Mouse (Mus musculus) c-Kit-negative CD71-positive TER-119-positive erythroid progenitor cells, embryonic 14.5 days (primary cell): ENCODE data around the gene Arhgef17.

Source experiments
- DNase-seq: peaks from one replicate; pipeline ENCODE4 v3.0.0-alpha.2; 2013; ENCODE audit warnings: low read depth, low spot score

Arhgef17 gene

GRCm38 (mm10) chr7:100942789-100943615, 11.1 kb upstream of the Arhgef17 start:
- no peak for DNase-seq

DNA sequence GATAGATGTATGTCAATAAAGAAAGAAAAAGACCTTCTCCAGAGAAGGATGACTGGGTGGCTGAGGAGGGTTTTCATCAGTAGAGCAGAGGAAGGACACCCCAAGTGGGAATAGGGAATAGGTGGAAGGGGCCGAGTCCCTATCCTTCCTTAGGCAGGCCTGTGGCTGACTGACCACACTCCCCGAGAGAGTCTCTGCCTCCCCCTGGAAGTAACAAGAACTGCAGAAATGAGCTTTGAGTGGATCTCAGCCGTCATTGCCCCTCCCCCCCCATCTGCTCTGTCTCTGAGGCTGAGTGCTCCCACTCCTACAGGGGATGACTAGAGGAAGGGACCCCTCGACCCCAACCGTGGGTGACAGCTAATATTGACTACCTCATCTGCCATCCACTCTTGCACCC, 9.3 kb upstream of the Arhgef17 start:
- DNase-seq = no peak

DNA sequence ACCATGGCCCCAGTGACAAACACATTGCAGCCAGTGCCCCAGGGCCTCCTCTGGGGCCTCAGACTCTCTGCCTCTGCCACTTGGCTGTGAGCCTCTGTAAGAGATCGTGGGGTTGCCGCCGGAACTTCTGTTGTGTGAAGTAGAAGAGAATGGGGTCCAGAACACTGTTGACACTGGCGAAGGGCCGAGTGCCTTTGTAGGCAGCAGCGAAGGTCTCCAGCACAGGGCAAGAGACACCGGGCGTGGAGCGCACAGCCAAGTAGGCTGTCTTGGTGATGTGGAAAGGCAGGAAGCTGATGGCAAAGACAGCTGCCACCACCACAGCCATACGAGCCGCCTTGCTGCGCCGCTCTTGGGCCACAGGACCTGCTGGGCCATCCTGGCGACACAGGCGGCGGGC, 6.2 kb upstream of the Arhgef17 start:
- no peak for DNase-seq

DNA sequence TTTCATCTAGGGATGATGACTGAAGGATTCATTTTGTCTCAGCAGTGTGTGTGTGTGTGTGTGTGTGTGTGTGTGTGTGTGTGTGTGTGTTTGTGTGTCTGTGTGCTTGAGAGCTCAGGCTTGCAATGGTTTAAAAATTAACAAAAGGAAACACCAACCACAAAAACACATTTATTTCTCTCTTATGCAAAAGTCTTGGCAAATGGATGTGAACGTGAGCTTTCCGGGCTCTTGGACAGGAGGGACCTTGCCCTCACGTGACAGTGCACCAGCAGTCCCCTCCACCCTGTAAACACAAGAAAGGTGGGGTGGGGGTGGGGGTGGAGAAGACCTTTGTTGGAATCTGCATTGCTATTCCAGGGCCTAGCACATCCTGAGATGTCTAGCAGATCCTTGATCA, 5.6 kb upstream of the Arhgef17 start:
- DNase-seq = no peak

- DNase-seq = no peak
Measured at GRCm38 (mm10) chr7:100933520-100933919, 1.6 kb upstream of the Arhgef17 start.

GRCm38 (mm10) chr7:100932481-100933007, 637 bp upstream of the Arhgef17 start:
- DNase-seq = no peak

- DNase-seq = no peak
Measured at GRCm38 (mm10) chr7:100931316-100931925, 486 bp downstream of the Arhgef17 start.

GRCm38 (mm10) chr7:100930619-100931315, 1.1 kb downstream of the Arhgef17 start:
- DNase-seq = no peak

- DNase-seq = no peak
Measured at GRCm38 (mm10) chr7:100929639-100930303, 2.1 kb downstream of the Arhgef17 start.

DNA sequence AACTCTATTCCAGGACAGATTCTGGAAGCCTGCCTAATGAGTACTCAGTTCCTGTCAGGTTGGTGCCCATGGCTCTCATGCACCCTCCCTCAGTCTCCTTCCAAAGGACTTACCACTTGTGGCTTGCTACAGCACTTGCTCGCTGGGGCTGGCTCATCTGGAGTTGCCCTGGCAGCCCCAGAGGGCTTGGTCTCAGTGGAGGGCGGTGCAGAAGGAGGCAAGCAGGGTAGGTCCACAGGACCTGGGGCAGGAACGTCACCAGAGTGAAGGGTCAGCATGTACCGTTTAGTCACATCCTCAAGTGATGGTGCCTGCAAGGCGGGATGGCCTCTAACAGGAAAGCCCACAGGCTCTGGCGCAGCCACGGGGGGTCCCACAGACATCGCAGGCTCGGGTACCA, 3.5 kb downstream of the Arhgef17 start:
- no peak for DNase-seq

- DNase-seq = no peak
Measured at GRCm38 (mm10) chr7:100927287-100928000, 4.5 kb downstream of the Arhgef17 start.

DNA sequence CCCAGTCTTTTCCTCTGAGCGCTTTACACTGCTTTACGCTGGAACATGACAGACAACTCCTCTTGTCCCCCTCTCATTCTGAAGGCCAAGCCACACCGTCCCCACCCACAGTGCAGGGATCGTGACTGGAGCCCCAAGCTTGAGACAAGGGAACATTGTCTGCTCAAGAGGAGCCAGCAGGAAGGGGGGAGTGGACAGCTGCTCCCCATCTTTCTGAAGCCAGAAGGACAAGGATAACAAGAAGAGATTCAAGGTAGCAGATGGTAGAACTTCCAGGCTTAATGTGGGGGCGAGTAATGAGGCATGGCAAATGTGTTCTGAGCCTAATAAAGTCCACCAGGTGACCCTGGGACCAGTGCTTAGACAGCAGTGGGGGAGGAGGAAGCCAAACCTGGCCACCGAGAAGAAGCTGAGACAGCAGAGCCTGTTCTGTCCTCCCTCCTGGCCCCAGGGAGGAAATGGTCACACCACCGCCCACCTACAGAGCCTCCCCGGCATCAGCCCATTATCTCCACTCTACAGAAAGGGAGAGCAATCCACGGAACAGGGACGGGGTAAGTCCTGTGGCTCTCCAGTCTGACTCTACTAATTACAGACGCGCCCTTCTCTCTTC, 5.5 kb downstream of the Arhgef17 start:
- no peak for DNase-seq

- no peak for DNase-seq
Measured at GRCm38 (mm10) chr7:100924674-100925445, 7.0 kb downstream of the Arhgef17 start.

DNA sequence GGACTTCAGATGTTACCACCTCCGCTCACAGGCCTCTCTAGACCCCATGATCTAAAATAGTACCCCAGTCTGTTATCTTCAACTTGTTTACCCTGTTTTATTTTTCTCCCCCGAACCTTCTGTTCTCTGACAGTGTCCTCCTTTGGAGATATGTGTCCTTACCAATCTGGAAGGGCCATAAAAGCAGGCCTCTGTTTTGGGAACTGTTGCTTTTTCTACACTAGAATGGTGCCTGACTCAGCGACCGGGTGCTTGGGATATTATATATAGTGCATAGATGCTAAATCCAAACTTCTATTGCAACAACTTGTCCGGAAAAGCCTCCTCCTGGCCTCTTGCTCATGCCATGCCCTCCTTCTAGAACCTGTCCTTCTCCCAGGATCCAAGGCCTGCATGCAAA, 7.7 kb downstream of the Arhgef17 start:
- DNase-seq = no peak

DNA sequence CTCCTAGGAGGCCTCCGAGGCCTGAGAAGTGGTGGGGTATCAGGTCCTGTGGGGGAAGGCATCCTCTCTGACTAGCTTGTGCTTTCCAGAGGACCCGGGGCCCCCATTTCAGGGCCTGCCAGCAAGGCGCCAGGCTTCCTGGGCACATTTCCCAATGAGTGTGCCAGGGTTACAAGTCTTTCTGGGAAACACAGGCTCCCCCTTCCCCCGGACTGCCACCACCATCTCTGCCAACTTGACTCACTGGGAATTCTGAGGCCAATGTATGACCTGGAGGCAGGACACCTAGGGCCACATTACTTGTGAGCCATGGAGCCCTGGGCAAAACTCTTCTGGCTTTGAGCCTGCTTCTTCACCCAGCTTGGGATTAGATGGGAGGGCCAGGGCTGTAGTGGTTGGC, 9.0 kb downstream of the Arhgef17 start:
- no peak for DNase-seq

- no peak for DNase-seq
Measured at GRCm38 (mm10) chr7:100921289-100921688, 10.6 kb downstream of the Arhgef17 start.

- no peak for DNase-seq
Measured at GRCm38 (mm10) chr7:100919809-100920107, 12.1 kb downstream of the Arhgef17 start.

GRCm38 (mm10) chr7:100919006-100919808, 12.7 kb downstream of the Arhgef17 start:
- no peak for DNase-seq

DNA sequence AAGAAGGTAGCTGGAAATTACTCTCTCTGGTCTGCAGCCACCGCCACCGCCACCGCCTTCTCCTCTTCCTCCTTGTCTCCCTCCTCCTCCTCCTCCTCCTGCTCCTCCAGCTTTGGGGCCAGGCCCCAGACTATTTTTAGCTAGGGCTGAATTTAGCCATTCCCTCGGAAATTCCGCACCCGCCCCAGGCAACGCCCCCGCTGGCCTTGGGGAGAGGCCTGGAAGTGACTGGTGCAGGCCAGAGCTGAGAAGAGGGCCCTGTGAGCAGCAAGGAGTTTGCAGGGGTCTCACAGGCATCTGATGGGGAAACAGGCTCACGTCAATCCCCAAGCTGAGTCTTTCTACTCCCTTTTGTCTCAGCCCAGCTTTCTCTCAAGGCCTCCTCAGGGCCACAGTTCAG, 13.7 kb downstream of the Arhgef17 start:
- no peak for DNase-seq
